Mouse (Mus musculus) CH12.LX (cell line): ENCODE measurements at regions not wholly inside any gene's neighbourhood (a gene's known extent, or its start where the extent isn't known, plus 50 kb on each side); places are given as distances from the start of the nearest gene placed in this dataset.

Experiments
- DNase-seq: peaks from one replicate; pipeline ENCODE4 v3.0.0-alpha.2; 2013; ENCODE audit errors: extremely low read depth
- H3K27ac ChIP-seq: 2 replicates; pipeline ENCODE4 v1.5.1; 2012; ENCODE audit warnings: low read depth, mild to moderate bottlenecking, control low read depth, moderate library complexity; ENCODE audit not compliant: insufficient read depth
- H3K27me3 ChIP-seq: replicated peaks from 2 replicates; pipeline ENCODE3; 2012; ENCODE audit warnings: inconsistent platforms
- H3K36me3 ChIP-seq, 2 experiments: replicated peaks in 1 of 2; 2 replicates each; pipeline versions ENCODE3 to v1.6.1; 2012; ENCODE audit warnings: inconsistent platforms in 1 of 2, low read length in 1 of 2, mild to moderate bottlenecking in 1 of 2, mixed read lengths in 1 of 2, moderate library complexity in 1 of 2; ENCODE audit not compliant: control insufficient read depth in 1 of 2, insufficient read depth in 1 of 2
- H3K4me1 ChIP-seq, 2 experiments: 2 replicates each; pipeline ENCODE4 v1.6.1; 2012; ENCODE audit warnings: inconsistent platforms in 1 of 2, moderate library complexity in 1 of 2; ENCODE audit not compliant: insufficient read depth in 2 of 2, control insufficient read depth in 1 of 2
- H3K4me2 ChIP-seq: 2 replicates; pipeline ENCODE4 v1.6.1; 2012; ENCODE audit warnings: low read depth, mild to moderate bottlenecking, control low read depth; ENCODE audit not compliant: poor library complexity, insufficient read depth, severe bottlenecking
- H3K4me3 ChIP-seq, 3 experiments: fragments of 150-350 bp in 1 of 3; sonication (generic) in 1 of 3; replicated peaks in 1 of 3; 2 replicates each; pipeline versions ENCODE3 to v1.5.1; 2011 to 2012; ENCODE audit warnings: low read depth in 2 of 3, low read length in 2 of 3, mild to moderate bottlenecking in 2 of 3, moderate library complexity in 2 of 3, control low read depth in 1 of 3, improper control_type of control experiment in 1 of 3, inconsistent platforms in 1 of 3, mixed read lengths in 1 of 3; ENCODE audit not compliant: poor library complexity in 1 of 3
- H3K79me2 ChIP-seq: replicated peaks from 2 replicates; pipeline ENCODE4 v1.6.1; 2012; ENCODE audit warnings: mild to moderate bottlenecking, moderate library complexity; ENCODE audit not compliant: control insufficient read depth, poor library complexity, insufficient read depth, severe bottlenecking; ENCODE audit errors: extremely low read depth
- H3K9ac ChIP-seq: 2 replicates; pipeline ENCODE4 v1.6.1; 2012; ENCODE audit warnings: low read depth, mild to moderate bottlenecking, control low read depth, moderate library complexity; ENCODE audit not compliant: insufficient read depth
- H3K9me3 ChIP-seq: replicated peaks from 2 replicates; pipeline ENCODE3; 2012; ENCODE audit warnings: low read length, inconsistent platforms, mixed read lengths
- BHLHE40 ChIP-seq: IDR thresholded peaks from 2 replicates; pipeline ENCODE4 v1.6.1; 2011; ENCODE audit warnings: mild to moderate bottlenecking, low read depth, low read length, improper control_type of control experiment
- CHD1 ChIP-seq: IDR thresholded peaks from 2 replicates; pipeline ENCODE4 v1.6.1; 2012; ENCODE audit warnings: low read depth, low read length, improper control_type of control experiment, inconsistent platforms
- CTCF ChIP-seq, 2 experiments: IDR thresholded peaks in 1 of 2; conservative IDR thresholded peaks in 1 of 2; 2 replicates each; pipeline ENCODE4 v1.5.1; 2011 to 2012; ENCODE audit warnings: low read depth in 2 of 2, low read length in 2 of 2, improper control_type of control experiment in 1 of 2, inconsistent platforms in 1 of 2, mild to moderate bottlenecking in 1 of 2, moderate library complexity in 1 of 2
- EP300 ChIP-seq: IDR thresholded peaks from 2 replicates; pipeline ENCODE4 v1.6.1; 2011; ENCODE audit warnings: low read length, improper control_type of control experiment
- GABPA ChIP-seq: IDR thresholded peaks from 2 replicates; pipeline ENCODE4 v1.6.1; 2012; ENCODE audit warnings: low read depth, low read length, improper control_type of control experiment, inconsistent platforms; ENCODE audit not compliant: insufficient replicate concordance
- HCFC1 ChIP-seq: IDR thresholded peaks from 2 replicates; pipeline ENCODE4 v1.6.1; 2012; ENCODE audit warnings: low read depth, mild to moderate bottlenecking, inconsistent platforms, low read length, improper control_type of control experiment
- JUND ChIP-seq: conservative IDR thresholded peaks from 2 replicates; pipeline ENCODE4 v1.6.1; 2011; ENCODE audit warnings: low read depth, low read length, improper control_type of control experiment
- KAT2A ChIP-seq: IDR thresholded peaks from 2 replicates; pipeline ENCODE4 v1.6.1; 2012; ENCODE audit warnings: low read length, improper control_type of control experiment, inconsistent platforms; ENCODE audit not compliant: insufficient replicate concordance
- MAZ ChIP-seq: IDR thresholded peaks from 2 replicates; pipeline ENCODE4 v1.6.1; 2012; ENCODE audit warnings: low read depth, mild to moderate bottlenecking, inconsistent platforms, low read length, improper control_type of control experiment, moderate library complexity
- MEF2A ChIP-seq: IDR thresholded peaks from 2 replicates; pipeline ENCODE4 v1.6.1; 2014; ENCODE audit warnings: low read depth, mild to moderate bottlenecking, inconsistent platforms, low read length, improper control_type of control experiment, borderline replicate concordance
- MXI1 ChIP-seq: IDR thresholded peaks from 2 replicates; pipeline ENCODE4 v1.6.1; 2011; ENCODE audit warnings: mild to moderate bottlenecking, low read depth, low read length, improper control_type of control experiment
- MYC ChIP-seq: IDR thresholded peaks from 2 replicates; pipeline ENCODE4 v1.6.1; 2011; ENCODE audit warnings: low read depth, mild to moderate bottlenecking, improper control_type of control experiment, low read length
- NRF1 ChIP-seq: IDR thresholded peaks from 2 replicates; pipeline ENCODE4 v1.6.1; 2014; ENCODE audit warnings: low read depth, mild to moderate bottlenecking, inconsistent platforms, low read length, improper control_type of control experiment, moderate library complexity
- PAX5 ChIP-seq: IDR thresholded peaks from 2 replicates; pipeline ENCODE4 v1.6.1; 2012; ENCODE audit warnings: low read length, inconsistent platforms, mixed read lengths
- POLR2AphosphoS2 ChIP-seq: IDR thresholded peaks from 2 replicates; pipeline ENCODE4 v1.6.1; 2011; ENCODE audit warnings: low read depth, low read length, improper control_type of control experiment
- RAD21 ChIP-seq: IDR thresholded peaks from 2 replicates; pipeline ENCODE4 v1.6.1; 2011; ENCODE audit warnings: low read depth, mild to moderate bottlenecking, low read length, improper control_type of control experiment, moderate library complexity
- SMC3 ChIP-seq: IDR thresholded peaks from 2 replicates; pipeline ENCODE4 v1.6.1; 2011; ENCODE audit warnings: low read depth, low read length, improper control_type of control experiment
- UBTF ChIP-seq: IDR thresholded peaks from 2 replicates; pipeline ENCODE4 v1.6.1; 2012; ENCODE audit warnings: low read depth, mild to moderate bottlenecking, inconsistent platforms, low read length, improper control_type of control experiment, moderate library complexity
- USF2 ChIP-seq: conservative IDR thresholded peaks from 2 replicates; pipeline ENCODE4 v1.6.1; 2011; ENCODE audit warnings: low read depth, low read length, improper control_type of control experiment
- ZKSCAN1 ChIP-seq: IDR thresholded peaks from 2 replicates; pipeline ENCODE4 v1.6.1; 2012; ENCODE audit warnings: low read depth, inconsistent platforms, low read length, improper control_type of control experiment, borderline replicate concordance
- ZMIZ1 ChIP-seq: IDR thresholded peaks from 2 replicates; pipeline ENCODE4 v1.6.1; 2012; ENCODE audit warnings: low read depth, mild to moderate bottlenecking, inconsistent platforms, low read length, improper control_type of control experiment
- ZNF384 ChIP-seq: IDR thresholded peaks from 2 replicates; pipeline ENCODE4 v1.6.1; 2012; ENCODE audit warnings: low read depth, low read length, improper control_type of control experiment, inconsistent platforms
- dilution Hi-C: fragments of 300-500 bp; cut with MboI; formaldehyde crosslinking; loops from 2 replicates; pipeline ENCODE4 v1.14.3; 2020; ENCODE audit warnings: low sequenced_read_pairs; ENCODE audit not compliant: extremely low pct_unique_long_range_greater_than_20kb, extremely low pct_ligation_motif_present
- in situ Hi-C: fragments of 300-500 bp; cut with MboI; formaldehyde crosslinking; loops from 3 replicates; pipeline ENCODE4 v1.14.3; 2019; ENCODE audit warnings: low sequenced_read_pairs, low pct_ligation_motif_present, low pct_unique_long_range_greater_than_20kb, mixed read lengths

DNA sequence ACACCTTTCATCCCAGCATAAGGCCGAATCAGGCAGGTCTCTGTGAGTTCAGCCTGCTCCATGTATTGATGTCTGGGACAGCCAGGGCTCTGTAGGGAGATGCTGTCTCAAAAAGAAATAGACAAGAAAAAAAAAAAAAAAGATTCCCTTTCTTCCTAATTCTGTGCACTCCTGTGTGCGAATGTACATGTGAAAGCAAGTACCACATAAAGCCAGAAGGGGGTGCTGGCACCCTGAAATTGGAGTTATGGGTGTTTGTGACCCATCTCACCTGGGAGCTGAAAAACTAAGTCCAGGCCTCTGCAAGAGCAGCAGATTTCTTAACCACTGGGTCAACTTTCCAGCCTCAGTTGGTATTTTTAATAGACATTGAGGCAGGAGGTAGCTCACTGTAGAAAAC lies 280.6 kb upstream of the Zdhhc25 start:
- H3K27me3 ChIP-seq: no peaks in the 10 kb centered on the region
- no peak overlapping the region for H3K9ac ChIP-seq
- dilution Hi-C loops (no loop called here), in situ Hi-C loops (loop anchor here (25.0 kb wide), 1 partner anchor 218 kb away; no protein-coding TSS in a partner anchor)
- DNase-seq: no peak
- no peaks in the 10 kb centered on the region for H3K36me3 ChIP-seq
- peaks cover 72% of the 10 kb centered on the region for H3K9me3 ChIP-seq
- H3K27ac ChIP-seq: no peak overlapping the region
- no peaks in the 10 kb centered on the region for H3K79me2 ChIP-seq
- TF ChIP-seq CTCF (conservative IDR thresholded peaks at IDR 0.05 in 1 of 2, IDR thresholded peaks at IDR 0.05 in 1 of 2; ENCODE audit: low read depth in 2 of 2, low read length in 2 of 2) (peak in 1 of 2 experiments; percentile 64; a peak in 2 of 4 replicates), GABPA (no peak), PAX5 (no peak), RAD21 (peak; percentile 67), SMC3 (peak; percentile 58)
- H3K4me2 ChIP-seq: no peak overlapping the region
- H3K4me1 ChIP-seq: no peaks in the 10 kb centered on the region
- H3K4me3 ChIP-seq: no peak overlapping the region

DNA sequence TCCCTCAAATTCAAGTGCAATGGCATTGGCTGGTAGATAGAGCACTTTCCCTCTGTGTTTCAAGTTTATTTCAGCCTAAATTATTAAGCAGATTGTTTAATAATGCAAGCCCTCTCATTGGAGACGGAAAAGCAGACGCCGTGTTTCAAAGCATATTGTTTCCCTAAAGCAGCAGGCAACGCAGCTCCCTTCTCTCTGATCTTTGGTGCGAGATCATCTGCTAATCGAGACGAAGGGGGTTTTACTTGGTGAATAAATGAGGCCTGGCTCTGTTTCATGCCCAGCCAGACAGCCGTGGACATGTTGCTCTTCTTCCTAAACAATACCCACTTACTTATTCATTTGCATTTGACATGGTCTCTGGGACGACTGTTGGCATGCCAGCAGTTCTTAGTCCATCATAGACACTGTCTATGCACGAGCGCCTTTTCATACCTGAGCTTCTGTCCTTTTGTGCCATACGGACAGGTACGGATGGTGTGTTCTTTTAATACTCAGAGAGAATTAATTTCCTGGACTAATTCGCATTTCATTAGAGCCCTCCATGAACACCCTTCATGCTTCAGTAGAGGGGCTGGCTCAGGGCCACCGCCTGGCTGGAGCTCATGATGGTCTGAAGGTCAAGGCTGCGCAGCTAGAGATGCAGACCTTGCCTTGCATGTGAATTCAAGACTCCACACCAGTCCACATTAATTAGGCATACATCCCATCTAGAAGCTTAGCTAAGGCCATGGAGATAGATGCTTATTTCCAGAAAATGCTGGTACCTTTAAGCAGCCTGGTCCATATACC lies 276.3 kb upstream of the Zdhhc25 start:
- peaks cover 58% of the 10 kb centered on the region for H3K9me3 ChIP-seq
- no peaks in the 10 kb centered on the region for H3K36me3 ChIP-seq
- dilution Hi-C loops (no loop called here), in situ Hi-C loops (loop anchor here (25.0 kb wide), 1 partner anchor 214 kb away; no protein-coding TSS in a partner anchor)
- DNase-seq: no peak
- no peak overlapping the region for H3K4me2 ChIP-seq
- no peak overlapping the region for H3K27ac ChIP-seq
- no peaks in the 10 kb centered on the region for H3K4me1 ChIP-seq
- no peaks in the 10 kb centered on the region for H3K79me2 ChIP-seq
- H3K27me3 ChIP-seq: no peaks in the 10 kb centered on the region
- H3K9ac ChIP-seq: no peak overlapping the region
- no peak overlapping the region for H3K4me3 ChIP-seq
- TF ChIP-seq MXI1 (no peak), KAT2A (no peak), RAD21 (no peak), CHD1 (no peak), CTCF (conservative IDR thresholded peaks at IDR 0.05 in 1 of 2, IDR thresholded peaks at IDR 0.05 in 1 of 2; ENCODE audit: low read depth in 2 of 2, low read length in 2 of 2) (no peak), EP300 (no peak), MYC (no peak), POLR2AphosphoS2 (no peak), MAZ (no peak), ZNF384 (no peak), BHLHE40 (no peak), NRF1 (no peak), UBTF (no peak), MEF2A (no peak), PAX5 (no peak), HCFC1 (no peak), JUND (no peak), ZMIZ1 (no peak), ZKSCAN1 (no peak), USF2 (no peak)
- TF ChIP-seq, all 38 proteins: peak for 0
